Mouse (Mus musculus) cerebellum, postnatal 36 days (tissue): ENCODE results near the gene Pcbp1.
"Not testable (repeated sequence)": the region's sequence is repeated elsewhere in the genome, so short reads cannot be mapped to it uniquely, and the experiment has no call there.

ENCODE experiments used
- DNase-seq, 2 experiments: peaks; one replicate each; pipeline ENCODE4 v3.0.0; 2021 to 2022; ENCODE audit warnings: mixed read lengths in 2 of 2

Pcbp1 gene

DNA sequence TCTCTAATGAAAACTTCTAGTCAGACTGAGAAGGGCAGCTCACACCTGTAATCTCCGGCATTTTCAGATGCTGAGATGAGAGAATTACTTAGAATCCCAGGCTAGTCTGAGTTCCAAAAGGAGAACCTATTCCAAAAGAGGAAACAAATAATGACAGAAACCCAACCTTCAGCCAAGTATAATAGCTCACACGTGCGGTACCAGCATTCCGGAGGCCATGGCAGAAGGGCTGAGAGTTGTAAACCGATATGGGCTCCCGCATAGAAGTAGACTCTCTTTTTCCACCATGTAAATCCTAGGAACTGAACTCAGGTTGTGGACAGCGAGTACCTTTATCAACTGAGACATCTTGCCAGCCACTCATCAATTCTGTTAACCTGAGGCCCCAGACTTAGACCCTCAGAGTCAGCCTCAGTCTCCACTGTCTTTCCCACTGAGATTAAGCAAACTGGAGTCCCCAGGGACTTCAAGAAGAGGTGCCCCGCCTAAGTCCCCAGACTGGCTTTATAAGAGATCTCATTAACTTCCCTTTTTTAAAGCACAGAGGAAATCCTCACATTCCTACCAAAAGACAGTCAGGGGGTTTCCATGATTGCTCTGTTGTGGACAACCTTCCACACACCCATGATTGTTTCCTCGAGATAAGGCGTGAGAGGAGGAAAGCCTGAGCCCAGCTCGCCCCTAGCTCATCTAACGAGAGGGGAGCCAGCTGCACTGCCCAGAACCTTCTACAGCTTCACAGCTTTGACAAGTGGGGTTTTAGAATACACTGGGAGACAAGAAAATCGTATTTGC lies 32.5 kb downstream of the Pcbp1 start:
- no peak for DNase-seq

GRCm38 (mm10) chr6:86490413-86490812 lies 35.7 kb downstream of the Pcbp1 start:
- not testable (repeated sequence) for DNase-seq

GRCm38 (mm10) chr6:86489945-86490344 lies 36.2 kb downstream of the Pcbp1 start:
- DNase-seq: no peak

DNA sequence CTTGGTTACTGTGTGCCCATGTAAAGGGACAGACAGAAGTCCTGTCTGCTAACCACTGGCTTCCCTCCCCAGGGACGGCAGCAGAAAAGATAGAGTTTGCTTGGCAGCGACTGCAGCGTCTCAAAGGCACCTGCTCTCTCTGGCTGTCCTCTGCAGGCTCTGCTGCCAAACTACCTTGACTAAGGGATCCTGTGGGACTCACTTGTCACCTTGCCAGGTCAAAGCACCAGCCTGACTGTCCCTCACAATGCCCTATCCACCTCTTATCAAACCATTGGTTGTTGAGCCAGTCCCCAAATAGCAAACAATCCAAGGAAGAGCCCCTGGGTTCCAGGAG lies 38.0 kb downstream of the Pcbp1 start:
- peak; percentile 24 to 33 for DNase-seq

DNA sequence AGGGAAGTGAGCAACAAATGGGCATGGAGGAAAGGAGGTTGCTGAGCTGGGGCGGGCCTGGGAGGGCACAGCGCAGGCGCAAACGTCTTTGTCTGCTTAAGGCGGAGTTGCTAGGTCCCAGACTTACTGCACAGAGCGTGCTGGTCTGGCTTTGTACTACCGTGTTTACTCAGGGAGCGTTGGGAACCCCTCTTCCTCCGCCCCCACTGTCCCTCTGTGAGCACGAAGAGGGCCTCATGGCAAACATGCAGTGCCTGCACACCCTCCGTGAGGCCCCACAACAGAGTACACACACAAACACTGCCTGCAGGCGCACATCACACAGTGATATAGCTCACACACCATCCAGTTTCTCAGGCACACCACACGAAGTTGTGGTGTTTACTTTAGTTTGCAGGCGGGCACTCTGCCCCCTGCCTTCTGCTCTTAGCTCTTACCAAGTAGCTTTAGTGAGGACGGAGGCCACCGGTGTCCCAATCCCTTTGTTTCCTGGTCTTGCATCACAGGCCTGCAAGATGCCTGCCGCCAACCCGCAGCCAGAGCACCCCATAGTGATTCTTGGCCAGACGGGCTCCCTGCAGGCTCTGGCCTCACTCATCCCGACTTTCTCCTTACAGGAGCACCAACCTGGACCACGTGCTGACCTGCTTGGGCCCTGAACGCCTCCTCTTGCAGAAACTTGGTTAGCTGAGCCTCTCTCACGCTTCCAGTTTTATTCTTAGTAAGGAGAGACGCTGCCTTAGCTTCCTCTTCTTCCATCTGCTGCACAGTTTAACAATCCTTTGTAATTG lies 38.6 kb downstream of the Pcbp1 start:
- peak; percentile 62 to 68 for DNase-seq

GRCm38 (mm10) chr6:86485943-86486640 lies 40.0 kb downstream of the Pcbp1 start:
- no peak for DNase-seq

- no peak for DNase-seq
Measured at GRCm38 (mm10) chr6:86481871-86482270, 44.2 kb downstream of the Pcbp1 start.

DNA sequence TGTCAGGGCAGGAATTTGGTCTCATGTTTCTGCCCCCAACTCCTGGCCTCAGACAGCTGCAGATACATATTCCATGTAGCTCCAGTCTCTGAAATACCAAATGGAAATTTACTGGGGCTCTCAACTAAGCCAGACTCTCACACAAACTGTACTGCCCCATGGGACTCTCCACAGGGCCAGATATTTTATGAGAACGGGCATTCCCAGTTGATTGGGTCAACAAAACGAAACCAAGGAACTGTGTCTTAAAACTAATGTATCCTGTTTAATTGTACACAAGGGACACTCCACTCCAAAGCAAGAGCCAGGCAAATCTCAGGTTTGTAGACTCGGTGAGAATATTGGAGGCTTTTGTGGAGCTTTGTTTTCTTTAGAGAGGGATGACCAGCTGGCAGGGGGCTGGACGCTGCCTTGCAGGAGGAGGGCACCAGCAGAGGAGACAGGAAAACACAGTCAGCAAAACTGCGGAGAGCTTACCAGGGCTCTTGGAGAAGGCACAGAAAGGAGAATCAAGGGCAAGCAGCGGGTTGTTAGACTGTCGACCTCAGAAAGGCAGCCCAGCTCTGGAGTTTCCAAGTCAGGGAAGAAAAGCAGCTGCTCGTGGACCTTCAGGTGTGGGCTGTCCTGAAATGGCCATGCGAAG lies 45.8 kb downstream of the Pcbp1 start:
- DNase-seq: peak; percentile 26 to 45

DNA sequence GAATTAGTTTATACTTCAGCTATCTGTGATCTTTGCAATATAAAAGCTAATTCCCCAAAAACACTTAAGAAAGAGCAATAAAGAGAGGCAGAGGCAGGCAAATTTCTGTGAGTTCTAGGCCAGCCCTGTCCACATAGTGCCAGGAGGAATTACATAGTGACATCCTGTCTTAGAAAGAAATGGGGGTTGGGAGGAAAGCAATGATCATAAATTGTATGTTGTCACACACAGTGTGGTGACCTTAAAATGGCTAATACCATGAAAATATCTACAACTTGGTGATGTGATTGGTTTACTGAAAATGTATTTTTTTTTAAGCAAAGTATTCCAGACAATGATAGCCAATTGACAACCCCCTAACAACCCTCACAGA lies 46.3 kb downstream of the Pcbp1 start:
- no peak for DNase-seq

GRCm38 (mm10) chr6:86479311-86479710 lies 46.8 kb downstream of the Pcbp1 start:
- peak in 1 of 2 experiments; percentile 14 for DNase-seq

- no peak for DNase-seq
Measured at GRCm38 (mm10) chr6:86476931-86477330, 49.2 kb downstream of the Pcbp1 start.

DNA sequence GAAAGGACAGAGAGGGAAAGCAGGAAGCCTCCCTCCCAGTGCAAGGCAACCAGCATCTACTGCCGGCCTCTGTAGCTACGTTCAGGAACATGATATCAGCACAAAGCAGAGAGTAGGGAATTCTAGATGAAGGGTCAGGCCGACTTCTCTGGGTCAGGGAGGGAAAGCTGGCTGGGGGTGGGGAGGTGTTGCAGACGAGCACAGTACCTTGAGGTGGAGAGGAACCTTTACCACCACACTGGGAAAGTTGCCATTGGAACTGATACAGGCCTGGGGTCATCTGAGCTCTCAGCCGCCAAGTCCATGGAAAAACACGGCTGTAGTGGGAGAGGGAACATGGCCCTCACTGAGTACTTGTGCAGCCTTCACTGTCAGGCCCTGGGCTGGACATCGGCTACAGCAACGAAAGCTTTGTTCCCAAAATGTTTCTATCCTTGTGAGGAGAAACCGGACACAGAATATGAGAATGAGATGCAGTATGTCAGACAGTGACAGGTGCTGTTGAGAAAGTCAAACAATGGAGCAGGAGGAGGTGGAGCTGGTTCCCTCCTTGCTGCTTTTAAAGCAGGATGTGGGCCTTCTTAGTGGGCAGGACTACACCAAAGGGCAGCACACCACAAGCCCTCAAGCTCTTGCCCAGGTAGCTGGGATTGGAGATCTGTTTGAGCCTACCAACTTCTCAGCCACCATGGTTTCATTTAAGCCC lies 50.5 kb downstream of the Pcbp1 start:
- no peak for DNase-seq

DNA sequence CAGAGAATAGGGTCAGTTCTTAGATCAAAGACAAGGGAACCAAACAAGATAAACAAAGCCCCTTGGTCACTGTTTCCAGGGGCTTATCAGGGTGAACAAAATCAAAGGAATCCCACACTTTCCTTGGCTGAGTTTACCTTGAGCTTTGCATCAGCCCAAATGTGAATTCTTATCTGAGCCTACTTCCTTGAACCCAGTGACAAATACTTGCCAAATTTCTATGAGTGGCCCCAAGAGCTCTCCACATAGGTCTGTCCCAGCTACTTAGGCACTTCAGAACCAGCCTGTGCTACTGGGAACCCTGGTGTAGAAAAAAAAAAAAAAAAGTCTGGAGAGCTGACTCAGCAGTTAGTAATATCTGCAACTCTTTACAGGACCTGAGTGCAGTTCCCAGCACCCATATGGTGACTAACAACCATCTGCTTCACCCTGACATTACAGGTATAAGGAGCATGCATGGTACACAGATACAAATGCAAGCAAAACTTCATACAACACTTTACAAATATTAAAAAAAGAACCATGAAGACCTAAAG lies 51.4 kb downstream of the Pcbp1 start:
- DNase-seq: no peak
